Mouse (Mus musculus): Measurements from ENCODE around the gene Cyp27b1. TPM values are rescaled to one million over a fixed set of nuclear protein-coding genes. Genes with fewer than 3 reads are reported as not detected.

Gene Cyp27b1
- polyA plus RNA-seq, 1 experiment = not detected

DNA sequence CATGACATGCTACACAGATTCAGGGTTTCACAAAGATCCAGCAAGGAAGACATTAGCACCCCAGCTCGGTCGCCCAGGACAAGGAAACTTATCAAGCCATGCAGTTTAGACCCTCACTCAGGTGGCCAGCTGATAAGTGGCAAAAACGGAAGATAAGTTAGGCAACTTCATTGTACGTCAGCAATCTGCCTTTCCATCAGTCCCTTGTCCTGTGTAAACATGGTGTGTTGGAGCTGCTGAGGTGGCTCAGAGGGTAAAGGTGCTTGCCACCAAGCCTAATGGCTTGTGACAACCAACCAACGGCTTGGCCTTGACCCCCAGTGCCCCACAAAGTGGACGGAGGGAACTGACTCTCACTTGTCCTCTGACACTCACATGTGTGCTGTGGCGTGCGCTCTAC is 52.4 kb downstream of the Cyp27b1 start:
- H3K27ac ChIP-seq (ENCODE audit: insufficient read depth, low read depth, low read length) = no peak overlapping the region
- peaks cover 16% of the 10 kb centered on the region for H3K4me1 ChIP-seq (ENCODE audit: control insufficient read depth, insufficient read depth, low read length)
- H3K4me3 ChIP-seq (ENCODE audit: insufficient read depth, low read length) = no peak overlapping the region
- no peak for TF ChIP-seq CTCF (IDR thresholded peaks at IDR 0.05; ENCODE audit: low read depth, low read length)
- no peak for TF ChIP-seq POLR2A (IDR thresholded peaks at IDR 0.05; ENCODE audit: borderline replicate concordance, low read depth, low read length)

DNA sequence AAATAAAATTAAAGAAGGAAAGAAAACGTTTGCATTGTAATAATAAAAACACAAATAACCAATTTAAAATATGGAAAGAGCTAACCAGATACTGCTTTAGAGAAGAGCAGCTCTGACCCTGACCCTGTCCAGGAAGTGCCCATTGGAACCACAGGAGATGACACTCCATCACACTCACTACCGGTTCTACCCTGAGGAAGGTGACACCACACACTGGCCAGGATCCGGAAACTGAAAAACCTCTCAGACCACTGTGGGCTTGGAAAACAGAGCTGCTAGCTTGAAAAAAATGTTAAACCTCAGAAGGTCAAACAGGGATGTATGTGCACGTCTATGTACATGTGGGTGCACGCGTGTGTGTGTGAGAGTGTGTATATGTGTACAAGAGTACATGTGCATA is 53.1 kb downstream of the Cyp27b1 start:
- Histone ChIP-seq H3K4me1 (ENCODE audit: control insufficient read depth, insufficient read depth, low read length) (peaks cover 16% of the 10 kb centered on the region), H3K4me3 (ENCODE audit: insufficient read depth, low read length) (no peak overlapping the region), H3K27ac (ENCODE audit: insufficient read depth, low read depth, low read length) (no peak overlapping the region)
- TF ChIP-seq CTCF (IDR thresholded peaks at IDR 0.05; ENCODE audit: low read depth, low read length) (no peak), POLR2A (IDR thresholded peaks at IDR 0.05; ENCODE audit: borderline replicate concordance, low read depth, low read length) (no peak)

Other genes starting within 250 kb of the Cyp27b1 start
- 3.7 and 5.0 TPM in 2 replicates for gene Atp23, start 146.9 kb upstream of the Cyp27b1 start, polyA plus RNA-seq (2012; ENCODE audit: insufficient read depth, insufficient read length, missing spikeins)
- 117 and 123 TPM in 2 replicates for gene Ctdsp2, start 69.5 kb upstream of the Cyp27b1 start, polyA plus RNA-seq (2012; ENCODE audit: insufficient read depth, insufficient read length, missing spikeins)
- not detected in 2 replicates for gene Avil, start 47.5 kb upstream of the Cyp27b1 start, polyA plus RNA-seq (2012; ENCODE audit: insufficient read depth, insufficient read length, missing spikeins)
- gene Tsfm, start 17.4 kb upstream of the Cyp27b1 start, polyA plus RNA-seq (2012; ENCODE audit: insufficient read depth, insufficient read length, missing spikeins) = 12.9 and 16.4 TPM in 2 replicates
- 3.1 and 4.3 TPM in 2 replicates for gene Mettl1, start 6.8 kb upstream of the Cyp27b1 start, polyA plus RNA-seq (2012; ENCODE audit: insufficient read depth, insufficient read length, missing spikeins)
- 0.34 TPM in 1 of 2 replicates, not detected in the other for gene Eef1akmt3, start 6.7 kb upstream of the Cyp27b1 start, polyA plus RNA-seq (2012; ENCODE audit: insufficient read depth, insufficient read length, missing spikeins)
- 1.2 and 1.7 TPM in 2 replicates for gene March9, start 11.9 kb downstream of the Cyp27b1 start, polyA plus RNA-seq (2012; ENCODE audit: insufficient read depth, insufficient read length, missing spikeins)
- 161 and 187 TPM in 2 replicates for gene Cdk4, start 15.3 kb downstream of the Cyp27b1 start, polyA plus RNA-seq (2012; ENCODE audit: insufficient read depth, insufficient read length, missing spikeins)
- 116 and 126 TPM in 2 replicates for gene Tspan31, start 22.0 kb downstream of the Cyp27b1 start, polyA plus RNA-seq (2012; ENCODE audit: insufficient read depth, insufficient read length, missing spikeins)
- gene Agap2, start 27.0 kb downstream of the Cyp27b1 start, polyA plus RNA-seq (2012; ENCODE audit: insufficient read depth, insufficient read length, missing spikeins) = 0.85 and 2.0 TPM in 2 replicates
- gene Os9, start 72.9 kb downstream of the Cyp27b1 start, polyA plus RNA-seq (2012; ENCODE audit: insufficient read depth, insufficient read length, missing spikeins) = 164 and 167 TPM in 2 replicates
- 42.2 and 50.6 TPM in 2 replicates for gene B4galnt1, start 117.0 kb downstream of the Cyp27b1 start, polyA plus RNA-seq (2012; ENCODE audit: insufficient read depth, insufficient read length, missing spikeins)
- not detected in 2 replicates for gene Slc26a10, start 132.4 kb downstream of the Cyp27b1 start, polyA plus RNA-seq (2012; ENCODE audit: insufficient read depth, insufficient read length, missing spikeins)
- 1.3 TPM in 1 of 2 replicates, not detected in the other for gene Arhgef25, start 141.8 kb downstream of the Cyp27b1 start, polyA plus RNA-seq (2012; ENCODE audit: insufficient read depth, insufficient read length, missing spikeins)
- gene Dtx3, start 147.5 kb downstream of the Cyp27b1 start, polyA plus RNA-seq (2012; ENCODE audit: insufficient read depth, insufficient read length, missing spikeins) = 60.1 and 68.7 TPM in 2 replicates
- gene Pip4k2c, start 163.3 kb downstream of the Cyp27b1 start, polyA plus RNA-seq (2012; ENCODE audit: insufficient read depth, insufficient read length, missing spikeins) = 34.5 and 35.0 TPM in 2 replicates
- 2.3 and 2.5 TPM in 2 replicates for gene Kif5a, start 215.1 kb downstream of the Cyp27b1 start, polyA plus RNA-seq (2012; ENCODE audit: insufficient read depth, insufficient read length, missing spikeins)
- 119 and 121 TPM in 2 replicates for gene Dctn2, start 218.1 kb downstream of the Cyp27b1 start, polyA plus RNA-seq (2012; ENCODE audit: insufficient read depth, insufficient read length, missing spikeins)
- gene Mbd6, start 240.8 kb downstream of the Cyp27b1 start, polyA plus RNA-seq (2012; ENCODE audit: insufficient read depth, insufficient read length, missing spikeins) = 45.8 and 53.4 TPM in 2 replicates